Mouse (Mus musculus) cerebellum, adult 2 months (tissue): ENCODE results near the gene Banf1.

ENCODE experiments used
- CTCF ChIP-seq: fragments of 200-500 bp; IDR thresholded peaks from 2 replicates; pipeline ENCODE4 v1.5.1; 2011; ENCODE audit warnings: low read depth, mild to moderate bottlenecking, control low read depth, low read length, moderate library complexity, borderline replicate concordance; ENCODE audit not compliant: insufficient read depth
- POLR2A ChIP-seq: fragments of 200-500 bp; IDR thresholded peaks from 2 replicates; pipeline ENCODE4 v1.6.1; 2011; ENCODE audit warnings: low read length, control low read depth, borderline replicate concordance; ENCODE audit not compliant: insufficient read depth

GRCm38 (mm10) chr19:5374177-5374576 lies 7.2 kb upstream of the Banf1 start:
- no peak for TF ChIP-seq POLR2A
- no peak for TF ChIP-seq CTCF
